Mouse (Mus musculus) hindbrain, embryonic 13.5 days (tissue): ENCODE data around the gene Ap2m1. TPM values are rescaled to one million over a fixed set of nuclear protein-coding genes. Genes with fewer than 3 reads are reported as not detected.

Experiments used
- ATAC-seq: fragments of 200-750 bp; cut with Nextera tagmentation; 2 replicates; pipeline ENCODE4 v1.8.0; 2017; ENCODE audit warnings: moderate TSS enrichment; ENCODE audit not compliant: low FRiP score
- H3K27ac ChIP-seq: fragments of 300-500 bp; sonication (generic); 2 replicates; pipeline ENCODE4 v1.5.1; 2015; ENCODE audit warnings: inconsistent platforms, mild to moderate bottlenecking, moderate library complexity
- H3K27me3 ChIP-seq: fragments of 300-500 bp; sonication (generic); 2 replicates; pipeline ENCODE4 v1.6.1; 2015; ENCODE audit warnings: mild to moderate bottlenecking, inconsistent platforms
- H3K36me3 ChIP-seq: fragments of 300-500 bp; sonication (generic); 2 replicates; pipeline ENCODE4 v1.6.1; 2015; ENCODE audit warnings: mild to moderate bottlenecking, inconsistent platforms
- H3K4me1 ChIP-seq: fragments of 300-500 bp; sonication (generic); replicated peaks from 2 replicates; pipeline ENCODE4 v1.6.1; 2015; ENCODE audit warnings: inconsistent platforms
- H3K4me2 ChIP-seq: fragments of 300-500 bp; sonication (generic); 2 replicates; pipeline ENCODE4 v1.6.1; 2015; ENCODE audit warnings: inconsistent platforms, mild to moderate bottlenecking, moderate library complexity
- H3K4me3 ChIP-seq: fragments of 300-500 bp; sonication (generic); 2 replicates; pipeline ENCODE4 v1.5.1; 2015; ENCODE audit warnings: mild to moderate bottlenecking, inconsistent platforms
- H3K9ac ChIP-seq: fragments of 300-500 bp; sonication (generic); 2 replicates; pipeline ENCODE4 v1.6.1; 2015; ENCODE audit warnings: mild to moderate bottlenecking, inconsistent platforms
- H3K9me3 ChIP-seq: fragments of 300-500 bp; sonication (generic); 2 replicates; pipeline ENCODE4 v1.6.1; 2016; ENCODE audit warnings: inconsistent platforms
- WGBS: fragments of 180-500 bp; shearing (Covaris S2); methylation state at CpG from one replicate; pipeline ENCODE4 v1.1.7; 2015; 5-methylcytosine and 5-hydroxymethylcytosine counted together
- polyA plus RNA-seq: library from polyadenylated mRNA; unstranded; fragments of >200 nt; fragmentation: Nextera tagmentation; extraction: Ambion mirVana; gene quantifications from 2 replicates; pipeline ENCODE4 v1.2.1, GENCODE M21; 2015

Gene Ap2m1
- polyA plus RNA-seq, 1 experiment from 2014 or later: 1,101 TPM

DNA sequence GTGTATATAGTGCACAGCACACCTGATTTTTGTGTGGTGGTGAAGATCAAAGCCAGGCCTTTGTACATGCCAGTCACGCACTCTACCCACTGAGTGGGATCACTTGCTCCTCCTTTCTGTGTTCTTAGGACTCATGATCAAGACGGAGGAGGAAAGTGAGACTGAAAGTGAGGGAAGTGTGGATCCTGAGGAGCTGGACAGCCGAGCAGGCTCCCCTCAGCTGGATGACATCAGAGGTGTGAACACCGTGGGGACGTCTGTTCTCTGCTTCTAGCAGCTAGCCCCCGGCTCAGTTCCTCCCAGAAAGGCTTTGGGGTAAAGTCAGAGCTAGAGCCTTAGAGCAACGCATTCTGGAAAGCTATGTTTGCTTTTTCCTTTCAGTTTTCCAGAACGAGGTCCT, 29.3 kb upstream of the Ap2m1 start:
- Histone ChIP-seq H3K36me3 (peaks cover 100% of the 10 kb centered on the region), H3K4me3 (no peak overlapping the region), H3K9ac (no peak overlapping the region), H3K27ac (no peak overlapping the region), H3K4me1 (no peaks in the 10 kb centered on the region), H3K4me2 (no peak overlapping the region), H3K27me3 (no peaks in the 10 kb centered on the region), H3K9me3 (no peaks in the 10 kb centered on the region)
- no peak for ATAC-seq
- 94% methylated on average over 8 of the region's 8 CpGs for WGBS

GRCm38 (mm10) chr16:20509349-20509748, 25.9 kb upstream of the Ap2m1 start:
- Histone ChIP-seq H3K9ac (no peak overlapping the region), H3K4me1 (no peaks in the 10 kb centered on the region), H3K27me3 (no peaks in the 10 kb centered on the region), H3K4me3 (no peak overlapping the region), H3K36me3 (peaks cover 73% of the 10 kb centered on the region), H3K27ac (no peak overlapping the region), H3K4me2 (no peak overlapping the region), H3K9me3 (no peaks in the 10 kb centered on the region)
- peak; percentile 68 for ATAC-seq
- 78% methylated on average over 3 of the region's 3 CpGs for WGBS

DNA sequence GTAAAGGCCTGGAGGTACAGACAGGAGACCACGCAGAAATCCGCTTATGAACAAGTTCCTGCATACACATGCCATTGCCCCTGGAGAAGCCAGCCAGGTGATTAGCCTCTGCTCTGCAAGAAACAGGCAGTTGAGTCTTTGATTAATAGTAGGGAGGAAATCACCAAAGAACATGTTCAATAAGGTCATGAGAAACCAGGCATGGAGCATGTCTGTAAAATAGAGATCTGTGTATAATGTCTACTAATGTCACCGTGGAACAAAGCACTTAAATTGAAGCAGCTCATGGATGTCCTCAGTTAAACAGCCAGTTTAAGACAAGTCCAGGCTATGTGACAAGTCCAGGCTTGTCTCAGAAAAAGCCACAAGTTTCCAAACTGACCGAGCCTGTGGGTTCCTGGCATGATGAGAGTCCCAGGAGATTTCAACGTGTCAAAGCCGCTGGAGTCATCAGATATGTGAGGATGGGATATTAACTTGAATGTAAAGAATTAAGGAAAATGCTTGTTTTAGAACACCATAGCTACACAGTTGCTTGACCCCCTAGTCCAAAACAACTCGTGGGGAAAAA, 23.9 kb upstream of the Ap2m1 start:
- peaks cover 5% of the 10 kb centered on the region for H3K4me1 ChIP-seq
- WGBS: 94% methylated on average over 7 of the region's 7 CpGs
- no peaks in the 10 kb centered on the region for H3K9me3 ChIP-seq
- no peak overlapping the region for H3K27ac ChIP-seq
- H3K9ac ChIP-seq: no peak overlapping the region
- H3K36me3 ChIP-seq: peaks cover 53% of the 10 kb centered on the region
- no peak overlapping the region for H3K4me2 ChIP-seq
- no peak overlapping the region for H3K4me3 ChIP-seq
- no peak for ATAC-seq
- H3K27me3 ChIP-seq: no peaks in the 10 kb centered on the region

GRCm38 (mm10) chr16:20516032-20516431, 19.2 kb upstream of the Ap2m1 start:
- Histone ChIP-seq H3K27ac (peak overlapping the region; percentile 96), H3K4me1 (peaks cover 36% of the 10 kb centered on the region), H3K4me3 (peak overlapping the region; percentile 69), H3K36me3 (peaks cover 10% of the 10 kb centered on the region), H3K27me3 (no peaks in the 10 kb centered on the region), H3K9ac (peak overlapping the region; percentile 98), H3K4me2 (peak overlapping the region; percentile 97), H3K9me3 (no peaks in the 10 kb centered on the region)
- no peak for ATAC-seq

DNA sequence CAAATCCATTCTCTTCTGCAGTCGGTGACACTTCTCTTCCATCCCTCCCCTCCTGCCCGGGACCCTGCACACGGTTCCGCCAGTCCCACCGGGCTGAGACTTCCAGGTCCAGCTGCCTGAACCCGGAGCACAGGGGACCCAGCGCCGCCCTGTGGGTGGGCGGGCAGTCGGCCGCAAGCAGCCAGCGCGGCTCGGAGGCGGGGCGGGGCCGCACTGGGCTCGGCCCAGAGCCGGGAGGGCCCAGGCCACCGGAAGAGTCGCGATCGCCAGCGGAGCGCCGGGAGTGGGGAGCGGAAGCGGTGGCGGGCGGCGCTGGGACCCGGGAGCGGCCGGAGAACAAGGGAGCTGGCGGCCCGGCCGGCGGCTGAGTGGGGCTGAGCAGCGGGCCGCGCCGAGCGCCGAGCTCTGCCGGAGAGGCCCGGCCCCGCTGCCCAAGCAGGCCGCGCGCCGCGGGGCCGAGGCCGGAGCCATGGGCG, 18.5 kb upstream of the Ap2m1 start, which contains the start of gene Dvl3:
Gene Dvl3, plus strand, starts transcription at position 257 of the 476 bp plus-strand sequence.
- H3K9me3 ChIP-seq: no peaks in the 10 kb centered on the region
- peak; percentile 94 for ATAC-seq
- H3K4me3 ChIP-seq: peak within 1 kb of the TSS; percentile 69
- no peaks in the 10 kb centered on the region for H3K27me3 ChIP-seq
- H3K4me1 ChIP-seq: peaks cover 36% of the 10 kb centered on the region
- H3K36me3 ChIP-seq: peaks cover 9% of the 10 kb centered on the region
- under 1% methylated on average over 50 of the region's 55 CpGs for WGBS
- H3K27ac ChIP-seq: peak within 1 kb of the TSS; percentile 96
- H3K9ac ChIP-seq: peak within 1 kb of the TSS; percentile 98
- H3K4me2 ChIP-seq: peak within 1 kb of the TSS; percentile 97

- peak overlapping the region; percentile 98 for H3K9ac ChIP-seq
- peak overlapping the region; percentile 69 for H3K4me3 ChIP-seq
- H3K4me2 ChIP-seq: peak overlapping the region; percentile 97
- H3K27ac ChIP-seq: peak overlapping the region; percentile 96
- ATAC-seq: peak; percentile 27
- WGBS: under 1% methylated on average over 26 of the region's 26 CpGs
- H3K9me3 ChIP-seq: no peaks in the 10 kb centered on the region
- no peaks in the 10 kb centered on the region for H3K27me3 ChIP-seq
- H3K36me3 ChIP-seq: peaks cover 14% of the 10 kb centered on the region
- peaks cover 36% of the 10 kb centered on the region for H3K4me1 ChIP-seq
Measured at GRCm38 (mm10) chr16:20517216-20517615, 18.1 kb upstream of the Ap2m1 start.

DNA sequence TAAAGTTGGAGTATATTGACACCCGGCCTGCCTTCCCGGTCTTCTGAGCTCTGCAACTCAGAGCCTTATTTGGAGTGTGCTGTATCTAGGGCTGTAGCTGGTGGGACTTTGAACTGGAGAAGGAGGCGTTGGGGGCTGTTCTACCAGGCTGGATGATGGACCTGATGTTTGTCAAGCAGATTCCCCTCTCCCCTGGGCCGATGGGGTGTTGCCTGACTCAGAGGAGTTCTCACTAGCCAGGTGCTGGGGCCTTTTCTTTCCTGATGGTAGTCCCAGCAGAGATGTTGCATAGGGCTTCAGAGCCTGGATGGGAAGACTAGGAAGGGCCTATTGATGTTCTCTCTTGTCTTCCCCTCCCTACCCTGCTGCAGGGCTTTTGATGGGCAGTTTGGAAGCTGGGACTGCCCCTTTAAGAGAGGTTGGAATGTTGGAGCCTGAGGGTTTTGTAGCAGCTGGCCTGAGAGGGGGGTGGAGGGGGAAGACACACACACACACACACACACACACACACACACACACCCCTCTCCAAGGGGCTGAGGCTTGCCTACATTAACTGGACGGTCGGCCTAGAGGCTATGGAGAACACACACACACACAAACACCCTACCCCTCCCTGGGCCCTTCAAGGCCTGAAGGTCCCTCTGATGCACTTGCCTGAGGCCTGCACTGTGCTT, 17.4 kb upstream of the Ap2m1 start:
- Histone ChIP-seq H3K36me3 (peaks cover 15% of the 10 kb centered on the region), H3K9me3 (no peaks in the 10 kb centered on the region), H3K4me1 (peaks cover 36% of the 10 kb centered on the region), H3K27me3 (no peaks in the 10 kb centered on the region), H3K27ac (peak overlapping the region; percentile 96), H3K4me2 (peak overlapping the region; percentile 97), H3K9ac (peak overlapping the region; percentile 98), H3K4me3 (peak overlapping the region; percentile 69)
- peak; percentile 64 for ATAC-seq
- 3% methylated on average over 6 of the region's 6 CpGs for WGBS

- 83% methylated on average over 10 of the region's 10 CpGs for WGBS
- Histone ChIP-seq H3K27me3 (no peaks in the 10 kb centered on the region), H3K36me3 (peaks cover 74% of the 10 kb centered on the region), H3K4me2 (no peak overlapping the region), H3K4me3 (no peak overlapping the region), H3K27ac (no peak overlapping the region), H3K4me1 (peaks cover 18% of the 10 kb centered on the region), H3K9ac (no peak overlapping the region), H3K9me3 (no peaks in the 10 kb centered on the region)
- no peak for ATAC-seq
Measured at GRCm38 (mm10) chr16:20523886-20524285, 11.4 kb upstream of the Ap2m1 start.

GRCm38 (mm10) chr16:20528779-20529178, 6.5 kb upstream of the Ap2m1 start:
- Histone ChIP-seq H3K9ac (no peak overlapping the region), H3K4me3 (no peak overlapping the region), H3K4me2 (no peak overlapping the region), H3K4me1 (no peaks in the 10 kb centered on the region), H3K9me3 (no peaks in the 10 kb centered on the region), H3K27ac (no peak overlapping the region), H3K27me3 (no peaks in the 10 kb centered on the region), H3K36me3 (peaks cover 96% of the 10 kb centered on the region)
- ATAC-seq: no peak
- WGBS: 91% methylated on average over 5 of the region's 5 CpGs

DNA sequence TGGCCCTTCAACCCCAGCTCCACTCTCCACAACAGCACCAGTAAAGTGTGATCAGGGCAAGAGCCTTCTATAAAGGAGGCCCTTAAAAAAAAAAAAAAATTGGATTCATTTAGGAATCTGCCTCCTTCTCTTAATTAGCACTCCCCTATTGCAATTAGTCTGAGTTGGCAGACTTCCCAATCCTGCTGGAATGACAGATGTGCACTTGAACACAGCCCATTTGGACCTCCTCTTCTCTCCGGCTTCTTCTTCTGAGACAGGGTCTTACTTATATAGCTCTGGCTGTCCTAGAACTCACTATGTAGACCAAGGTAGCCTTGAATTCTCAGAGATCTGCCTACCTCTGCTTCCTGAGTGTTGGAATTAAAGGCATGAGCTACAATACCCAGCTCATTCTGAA, 5.9 kb upstream of the Ap2m1 start:
- H3K4me3 ChIP-seq: no peak overlapping the region
- H3K36me3 ChIP-seq: peaks cover 90% of the 10 kb centered on the region
- H3K9ac ChIP-seq: no peak overlapping the region
- H3K4me1 ChIP-seq: no peaks in the 10 kb centered on the region
- H3K4me2 ChIP-seq: no peak overlapping the region
- whole genome bisulfite sequencing: 76% methylated on average over 1 of the region's 1 CpGs
- no peak overlapping the region for H3K27ac ChIP-seq
- no peaks in the 10 kb centered on the region for H3K27me3 ChIP-seq
- ATAC-seq: no peak
- H3K9me3 ChIP-seq: no peaks in the 10 kb centered on the region

DNA sequence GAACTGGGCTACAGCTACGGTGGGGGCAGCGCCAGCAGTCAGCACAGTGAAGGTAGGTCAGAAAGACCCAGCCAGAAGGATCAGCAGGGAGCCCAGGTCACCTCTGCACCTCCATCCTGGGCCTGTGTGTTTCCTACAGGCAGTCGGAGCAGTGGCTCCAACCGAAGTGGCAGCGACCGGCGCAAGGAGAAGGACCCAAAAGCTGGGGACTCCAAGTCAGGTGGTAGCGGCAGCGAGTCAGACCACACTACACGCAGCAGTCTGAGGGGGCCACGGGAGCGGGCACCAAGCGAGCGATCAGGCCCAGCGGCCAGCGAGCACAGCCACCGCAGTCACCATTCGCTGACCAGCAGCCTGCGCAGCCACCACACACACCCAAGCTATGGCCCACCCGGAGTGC, 4.3 kb upstream of the Ap2m1 start:
- H3K9ac ChIP-seq: no peak overlapping the region
- no peaks in the 10 kb centered on the region for H3K9me3 ChIP-seq
- no peak for ATAC-seq
- H3K27ac ChIP-seq: no peak overlapping the region
- H3K4me2 ChIP-seq: no peak overlapping the region
- H3K36me3 ChIP-seq: peaks cover 76% of the 10 kb centered on the region
- H3K27me3 ChIP-seq: no peaks in the 10 kb centered on the region
- WGBS: 95% methylated on average over 20 of the region's 20 CpGs
- no peak overlapping the region for H3K4me3 ChIP-seq
- H3K4me1 ChIP-seq: no peaks in the 10 kb centered on the region

GRCm38 (mm10) chr16:20534617-20535295, 522 bp upstream of the Ap2m1 start:
- no peak overlapping the region for H3K9ac ChIP-seq
- H3K36me3 ChIP-seq: peaks cover 60% of the 10 kb centered on the region
- no peak overlapping the region for H3K27ac ChIP-seq
- H3K27me3 ChIP-seq: no peaks in the 10 kb centered on the region
- H3K4me3 ChIP-seq: peak overlapping the region; percentile 91; the same call in 1 of the 2 replicates
- H3K9me3 ChIP-seq: no peaks in the 10 kb centered on the region
- no peak for ATAC-seq
- no peak overlapping the region for H3K4me2 ChIP-seq
- peaks cover 27% of the 10 kb centered on the region for H3K4me1 ChIP-seq
- WGBS: 50% methylated on average over 10 of the region's 10 CpGs
